Mouse (Mus musculus) c-Kit-positive CD71-positive TER-119-negative erythroid progenitor cells, embryonic 14.5 days (primary cell): ENCODE measurements around the gene Adgrb3.

Source experiments
- DNase-seq: peaks from one replicate; pipeline ENCODE4 v3.0.0-alpha.2; 2013; ENCODE audit warnings: low read depth

The Adgrb3 gene

GRCm38 (mm10) chr1:25828971-25829920, at the start of gene Adgrb3:
TSS of gene Adgrb3 (minus strand) at chr1:25829707.
- no peak for DNase-seq

GRCm38 (mm10) chr1:25877526-25877925, 48.0 kb upstream of the Adgrb3 start:
- DNase-seq = no peak

- no peak for DNase-seq
These were observed 28.0 kb upstream of the Adgrb3 start for GRCm38 (mm10) chr1:25857473-25857872.

GRCm38 (mm10) chr1:25854451-25854978, 25.0 kb upstream of the Adgrb3 start:
- DNase-seq = no peak

GRCm38 (mm10) chr1:25832260-25832659, 2.8 kb upstream of the Adgrb3 start:
- no peak for DNase-seq

GRCm38 (mm10) chr1:25831521-25831900, 2.0 kb upstream of the Adgrb3 start:
- DNase-seq = no peak

- no peak for DNase-seq
These were observed 1.4 kb upstream of the Adgrb3 start for GRCm38 (mm10) chr1:25830757-25831520.

GRCm38 (mm10) chr1:25829921-25830751, 629 bp upstream of the Adgrb3 start:
- DNase-seq = no peak

GRCm38 (mm10) chr1:25828071-25828755, 1.3 kb downstream of the Adgrb3 start:
- no peak for DNase-seq

- DNase-seq = no peak
These were observed 2.1 kb downstream of the Adgrb3 start for GRCm38 (mm10) chr1:25827436-25827835.

GRCm38 (mm10) chr1:25826771-25827170, 2.7 kb downstream of the Adgrb3 start:
- DNase-seq = no peak

GRCm38 (mm10) chr1:25824626-25825025, 4.9 kb downstream of the Adgrb3 start:
- DNase-seq = no peak

GRCm38 (mm10) chr1:25823961-25824360, 5.5 kb downstream of the Adgrb3 start:
- no peak for DNase-seq

GRCm38 (mm10) chr1:25815491-25815890, 14.0 kb downstream of the Adgrb3 start:
- DNase-seq = no peak

- no peak for DNase-seq
These were observed 50.7 kb downstream of the Adgrb3 start for GRCm38 (mm10) chr1:25778784-25779183.

- DNase-seq = no peak
These were observed 52.0 kb downstream of the Adgrb3 start for GRCm38 (mm10) chr1:25777459-25777858.

- no peak for DNase-seq
These were observed 53.9 kb downstream of the Adgrb3 start for GRCm38 (mm10) chr1:25775440-25776130.

GRCm38 (mm10) chr1:25768958-25769357, 60.5 kb downstream of the Adgrb3 start:
- DNase-seq = no peak

GRCm38 (mm10) chr1:25755265-25755664, 74.2 kb downstream of the Adgrb3 start:
- DNase-seq = no peak

GRCm38 (mm10) chr1:25754528-25754927, 75.0 kb downstream of the Adgrb3 start:
- DNase-seq = no peak

GRCm38 (mm10) chr1:25745575-25745974, 83.9 kb downstream of the Adgrb3 start:
- DNase-seq = no peak
